Mouse (Mus musculus) forebrain, postnatal 0 days (tissue): ENCODE measurements around the gene Pank4. TPM values are rescaled to one million over a fixed set of nuclear protein-coding genes. Genes with fewer than 3 reads are reported as not detected.

Experiments
- ATAC-seq: fragments of 200-750 bp; cut with Nextera tagmentation; 2 replicates; pipeline ENCODE4 v1.8.0; 2017; ENCODE audit warnings: mild to moderate bottlenecking, moderate library complexity
- DNase-seq: peaks from one replicate; pipeline ENCODE4 v3.0.0-alpha.2; 2015
- H3K27ac ChIP-seq: fragments of 300-500 bp; sonication (generic); 2 replicates; pipeline ENCODE4 v1.5.1; 2014; ENCODE audit warnings: low read depth, mild to moderate bottlenecking, antibody characterized with exemption, low read length, moderate library complexity, mixed read lengths
- H3K27me3 ChIP-seq: fragments of 300-500 bp; sonication (generic); 2 replicates; pipeline ENCODE4 v1.6.1; 2014; ENCODE audit warnings: mild to moderate bottlenecking, low read length, mixed read lengths; ENCODE audit not compliant: insufficient read depth
- H3K36me3 ChIP-seq: fragments of 300-500 bp; sonication (generic); 2 replicates; pipeline ENCODE4 v1.6.1; 2014; ENCODE audit warnings: mild to moderate bottlenecking, moderate library complexity; ENCODE audit not compliant: insufficient read depth
- H3K4me1 ChIP-seq: fragments of 300-500 bp; sonication (generic); 2 replicates; pipeline ENCODE4 v1.6.1; 2014; ENCODE audit warnings: antibody characterized with exemption; ENCODE audit not compliant: insufficient read depth
- H3K4me2 ChIP-seq: fragments of 300-500 bp; sonication (generic); 2 replicates; pipeline ENCODE4 v1.6.1; 2014; ENCODE audit warnings: low read depth, mild to moderate bottlenecking, moderate library complexity
- H3K4me3 ChIP-seq: fragments of 300-500 bp; sonication (generic); 2 replicates; pipeline ENCODE4 v1.5.1; 2014; ENCODE audit warnings: low read depth, low read length, mixed read lengths
- H3K9ac ChIP-seq: fragments of 300-500 bp; sonication (generic); 2 replicates; pipeline ENCODE4 v1.6.1; 2014; ENCODE audit warnings: mild to moderate bottlenecking
- H3K9me3 ChIP-seq: fragments of 300-500 bp; sonication (generic); 2 replicates; pipeline ENCODE4 v1.6.1; 2016; ENCODE audit warnings: low read length
- CTCF ChIP-seq: sonication (generic); IDR thresholded peaks from 2 replicates; pipeline ENCODE4 v1.5.1; 2016; ENCODE audit warnings: antibody characterized with exemption, control low read depth, low read depth
- WGBS: fragments of 180-500 bp; shearing (Covaris S2); extraction: QIAGEN DNeasy Blood & Tissue Kit; methylation state at CpG from one replicate; pipeline ENCODE4 v1.1.7; 2014; 5-methylcytosine and 5-hydroxymethylcytosine counted together
- polyA plus RNA-seq: library from polyadenylated mRNA; unstranded; fragments of >200 nt; fragmentation: Nextera tagmentation; extraction: Ambion mirVana; gene quantifications from 2 replicates; pipeline ENCODE4 v1.2.1, GENCODE M21; 2015
- total RNA-seq: library from RNA; depleted of rRNA; stranded (reverse); fragments of >200 nt; gene quantifications from 2 replicates; pipeline ENCODE4 v1.2.3, GENCODE M21; 2014

Pank4 gene
- total and polyA plus RNA-seq, 2 experiments from 2014 or later: 22.6 to 39.7 TPM

GRCm38 (mm10) chr4:154925413-154925812 lies 38.5 kb upstream of the Pank4 start:
- peak; percentile 27; the same call in 1 of the 2 replicates for TF ChIP-seq CTCF
- no peaks in the 10 kb centered on the region for H3K9me3 ChIP-seq
- 56% methylated on average over 4 of the region's 4 CpGs for WGBS
- H3K36me3 ChIP-seq: no peaks in the 10 kb centered on the region
- ATAC-seq: no peak
- H3K27me3 ChIP-seq: no peaks in the 10 kb centered on the region
- H3K4me3 ChIP-seq: no peak overlapping the region
- no peak overlapping the region for H3K27ac ChIP-seq
- no peaks in the 10 kb centered on the region for H3K4me1 ChIP-seq
- no peak overlapping the region for H3K9ac ChIP-seq
- no peak for DNase-seq
- H3K4me2 ChIP-seq: no peak overlapping the region

GRCm38 (mm10) chr4:154926969-154927898 lies 36.7 kb upstream of the Pank4 start:
- 66% methylated on average over 9 of the region's 9 CpGs for WGBS
- no peak for TF ChIP-seq CTCF
- DNase-seq: no peak
- H3K36me3 ChIP-seq: no peaks in the 10 kb centered on the region
- H3K4me3 ChIP-seq: no peak overlapping the region
- no peak for ATAC-seq
- no peak overlapping the region for H3K27ac ChIP-seq
- H3K27me3 ChIP-seq: no peaks in the 10 kb centered on the region
- no peak overlapping the region for H3K4me2 ChIP-seq
- no peaks in the 10 kb centered on the region for H3K9me3 ChIP-seq
- H3K4me1 ChIP-seq: no peaks in the 10 kb centered on the region
- no peak overlapping the region for H3K9ac ChIP-seq

GRCm38 (mm10) chr4:154927899-154928337 lies 36.0 kb upstream of the Pank4 start:
- no peaks in the 10 kb centered on the region for H3K27me3 ChIP-seq
- DNase-seq (no peak), ATAC-seq (no peak)
- no peaks in the 10 kb centered on the region for H3K4me1 ChIP-seq
- H3K27ac ChIP-seq: no peak overlapping the region
- no peak for TF ChIP-seq CTCF
- no peak overlapping the region for H3K9ac ChIP-seq
- H3K4me2 ChIP-seq: no peak overlapping the region
- no peaks in the 10 kb centered on the region for H3K36me3 ChIP-seq
- 81% methylated on average over 5 of the region's 5 CpGs for WGBS
- H3K9me3 ChIP-seq: no peaks in the 10 kb centered on the region
- H3K4me3 ChIP-seq: no peak overlapping the region

- no peaks in the 10 kb centered on the region for H3K4me1 ChIP-seq
- DNase-seq (no peak), ATAC-seq (no peak)
- no peaks in the 10 kb centered on the region for H3K27me3 ChIP-seq
- 63% methylated on average over 12 of the region's 12 CpGs for WGBS
- no peak for TF ChIP-seq CTCF
- no peaks in the 10 kb centered on the region for H3K9me3 ChIP-seq
- no peaks in the 10 kb centered on the region for H3K36me3 ChIP-seq
- no peak within 1 kb of the TSS for H3K4me3 ChIP-seq
- H3K9ac ChIP-seq: no peak within 1 kb of the TSS
- H3K4me2 ChIP-seq: no peak within 1 kb of the TSS
- H3K27ac ChIP-seq: no peak within 1 kb of the TSS
Measured at GRCm38 (mm10) chr4:154928395-154929087, 35.4 kb upstream of the Pank4 start, which contains the start of gene Tnfrsf14. Gene Tnfrsf14 (minus strand): TSS chr4:154928563.

- ATAC-seq: no peak
- H3K27me3 ChIP-seq: no peaks in the 10 kb centered on the region
- H3K4me1 ChIP-seq: no peaks in the 10 kb centered on the region
- no peak for TF ChIP-seq CTCF
- no peak overlapping the region for H3K27ac ChIP-seq
- no peak overlapping the region for H3K4me2 ChIP-seq
- H3K9me3 ChIP-seq: no peaks in the 10 kb centered on the region
- no peak for DNase-seq
- no peaks in the 10 kb centered on the region for H3K36me3 ChIP-seq
- 86% methylated on average over 12 of the region's 12 CpGs for WGBS
- no peak overlapping the region for H3K4me3 ChIP-seq
- H3K9ac ChIP-seq: no peak overlapping the region
Measured at GRCm38 (mm10) chr4:154929088-154929660, 34.7 kb upstream of the Pank4 start.

- DNase-seq (no peak), ATAC-seq (no peak)
- no peaks in the 10 kb centered on the region for H3K27me3 ChIP-seq
- no peak for TF ChIP-seq CTCF
- H3K4me2 ChIP-seq: no peak overlapping the region
- no peaks in the 10 kb centered on the region for H3K9me3 ChIP-seq
- H3K36me3 ChIP-seq: no peaks in the 10 kb centered on the region
- H3K9ac ChIP-seq: no peak overlapping the region
- 58% methylated on average over 13 of the region's 13 CpGs for WGBS
- H3K4me3 ChIP-seq: no peak overlapping the region
- no peaks in the 10 kb centered on the region for H3K4me1 ChIP-seq
- H3K27ac ChIP-seq: no peak overlapping the region
Measured at GRCm38 (mm10) chr4:154933306-154933907, 30.5 kb upstream of the Pank4 start.
